Comparison of ENCODE assay signal across 27 mouse cellular contexts in the genomic region with DNA sequence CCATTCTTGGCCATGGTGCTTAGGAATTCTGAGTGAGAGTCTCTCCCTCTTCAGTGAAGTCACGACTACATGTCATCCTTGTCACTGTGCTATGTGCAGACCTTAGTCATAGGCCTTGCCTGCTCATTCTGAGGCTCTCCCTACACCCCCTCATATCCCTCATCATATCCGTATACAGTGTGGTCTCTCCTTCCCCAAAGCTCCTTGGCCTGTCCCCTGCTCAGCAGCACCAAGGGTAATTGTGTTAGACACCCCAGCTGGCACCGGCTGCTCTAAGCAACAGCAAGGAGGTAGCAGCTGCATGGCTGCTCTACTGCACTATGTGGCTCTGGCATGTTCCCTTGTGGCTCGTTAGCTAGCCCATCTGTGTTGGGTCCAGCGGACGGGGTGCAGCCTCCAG. TPM values are rescaled to one million over a fixed set of nuclear protein-coding genes. Genes with fewer than 3 reads are reported as not detected.
DNase-seq lines count a peak whose midpoint lies in the region; ATAC-seq and TF ChIP-seq lines count a peak whose summit lies in the region.
"Had no signal": no experiment of that assay in that cellular context is flagged by ENCODE, and none has a peak within 500 bp of the region (broad histone marks: within the 10 kb centered on the region; RNA-seq: fewer than 3 reads in every experiment).

No protein-coding gene starts in this region.

- DNase-seq in midbrain, embryonic 10.5 days (ENCODE audit: low spot score) = no peak
- peak; percentile 31 for DNase-seq in brain, embryonic 14.5 days (ENCODE audit: low read depth)
- peak; percentile 12 for DNase-seq in midbrain, postnatal 0 days (ENCODE audit: low spot score)
- no peak for DNase-seq in kidney, adult 2 months
- DNase-seq: adrenal gland, postnatal 25 days; B cell, adult 2 months; cerebellum, adult 2 months; gastrocnemius, adult 2 months; heart, postnatal 10 days; kidney, adult 11 months; kidney, postnatal 10 days; liver; spleen, adult 18-20 months; thymus, adult 2 months had no signal

- H3K9me3 ChIP-seq in hindbrain, embryonic 12.5 days (replicated peaks) = no peaks in the 10 kb centered on the region
- no peaks in the 10 kb centered on the region for H3K9me3 ChIP-seq in hindbrain, embryonic 13.5 days
- no peaks in the 10 kb centered on the region for H3K9me3 ChIP-seq in midbrain, embryonic 13.5 days
- H3K9me3 ChIP-seq in midbrain, embryonic 10.5 days (replicated peaks) = no peaks in the 10 kb centered on the region
- no peaks in the 10 kb centered on the region for H3K9me3 ChIP-seq in midbrain, postnatal 0 days (ENCODE audit: low read length)

- no peak overlapping the region for H3K4me2 ChIP-seq in hindbrain, embryonic 12.5 days (replicated peaks)
- H3K4me2 ChIP-seq in hindbrain, embryonic 13.5 days = no peak overlapping the region
- H3K4me2 ChIP-seq in midbrain, embryonic 13.5 days (replicated peaks) = no peak overlapping the region
- no peak overlapping the region for H3K4me2 ChIP-seq in midbrain, postnatal 0 days (ENCODE audit: low read depth, low read length, poor library complexity, severe bottlenecking)
- H3K4me2 ChIP-seq: heart, embryonic 11.5 days had no signal

- no peaks in the 10 kb centered on the region for H3K36me3 ChIP-seq in hindbrain, embryonic 12.5 days
- no peaks in the 10 kb centered on the region for H3K36me3 ChIP-seq in hindbrain, embryonic 13.5 days
- no peaks in the 10 kb centered on the region for H3K36me3 ChIP-seq in midbrain, embryonic 13.5 days
- H3K36me3 ChIP-seq in midbrain, embryonic 10.5 days = no peaks in the 10 kb centered on the region
- H3K36me3 ChIP-seq in midbrain, postnatal 0 days (ENCODE audit: insufficient read depth, low read length) = no peaks in the 10 kb centered on the region
- H3K36me3 ChIP-seq in kidney, adult 2 months (ENCODE audit: control insufficient read depth, insufficient read depth, low read length) = no peaks in the 10 kb centered on the region

- H3K4me1 ChIP-seq in hindbrain, embryonic 12.5 days = no peaks in the 10 kb centered on the region
- H3K4me1 ChIP-seq in hindbrain, embryonic 13.5 days (replicated peaks) = no peaks in the 10 kb centered on the region
- no peaks in the 10 kb centered on the region for H3K4me1 ChIP-seq in midbrain, embryonic 13.5 days (replicated peaks)
- H3K4me1 ChIP-seq in midbrain, embryonic 10.5 days = no peaks in the 10 kb centered on the region
- H3K4me1 ChIP-seq in midbrain, postnatal 0 days (ENCODE audit: insufficient read depth, low read length) = no peaks in the 10 kb centered on the region
- H3K4me1 ChIP-seq in kidney, adult 2 months (ENCODE audit: control insufficient read depth, insufficient read depth, low read length) = no peaks in the 10 kb centered on the region

- 67% methylated on average over 6 of the region's 6 CpGs for WGBS in hindbrain, embryonic 12.5 days
- 70% methylated on average over 6 of the region's 6 CpGs for WGBS in hindbrain, embryonic 13.5 days
- WGBS in midbrain, embryonic 13.5 days = 66% methylated on average over 6 of the region's 6 CpGs
- WGBS in midbrain, embryonic 10.5 days = 83% methylated on average over 6 of the region's 6 CpGs
- WGBS in midbrain, postnatal 0 days = 73% methylated on average over 6 of the region's 6 CpGs
- 89% methylated on average over 6 of the region's 6 CpGs for WGBS in kidney, adult 2 months

- no peak for TF ChIP-seq CTCF in brain, embryonic 14.5 days (IDR thresholded peaks at IDR 0.05; ENCODE audit: borderline replicate concordance, extremely low read depth, insufficient read depth, insufficient read length)
- TF ChIP-seq CTCF in midbrain, postnatal 0 days (IDR thresholded peaks at IDR 0.05) = no peak
- TF ChIP-seq CTCF in kidney, adult 2 months (conservative IDR thresholded peaks at IDR 0.05; ENCODE audit: insufficient read depth, insufficient read length, low read depth, low read length) = no peak

- ATAC-seq in hindbrain, embryonic 12.5 days (ENCODE audit: low FRiP score) = 0 out of 2 replicates have a peak, but pooled peaks have one; percentile 32
- ATAC-seq in hindbrain, embryonic 13.5 days (ENCODE audit: low FRiP score) = no peak
- peak; percentile 62 for ATAC-seq in midbrain, embryonic 13.5 days
- ATAC-seq in midbrain, postnatal 0 days (ENCODE audit: low FRiP score) = peak; percentile 28; the same call in 1 of the 2 replicates
- ATAC-seq: forebrain, embryonic 16.5 days; lung, postnatal 0 days had no signal

- no peak overlapping the region for H3K4me3 ChIP-seq in hindbrain, embryonic 12.5 days
- H3K4me3 ChIP-seq in hindbrain, embryonic 13.5 days = no peak overlapping the region
- no peak overlapping the region for H3K4me3 ChIP-seq in midbrain, embryonic 13.5 days (replicated peaks)
- no peak overlapping the region for H3K4me3 ChIP-seq in midbrain, embryonic 10.5 days
- no peak overlapping the region for H3K4me3 ChIP-seq in midbrain, postnatal 0 days (ENCODE audit: low read depth, low read length)
- H3K4me3 ChIP-seq in kidney, adult 2 months (ENCODE audit: insufficient read depth, low read depth, low read length) = no peak overlapping the region
- H3K4me3 ChIP-seq: erythroblast, embryonic 14.5 days; gastrocnemius, adult 2 months had no signal

- no peak overlapping the region for H3K9ac ChIP-seq in hindbrain, embryonic 12.5 days
- H3K9ac ChIP-seq in hindbrain, embryonic 13.5 days = no peak overlapping the region
- H3K9ac ChIP-seq in midbrain, embryonic 13.5 days (replicated peaks) = no peak overlapping the region
- no peak overlapping the region for H3K9ac ChIP-seq in midbrain, postnatal 0 days (replicated peaks; ENCODE audit: low read length, poor library complexity, severe bottlenecking)

- H3K27me3 ChIP-seq in hindbrain, embryonic 12.5 days = no peaks in the 10 kb centered on the region
- H3K27me3 ChIP-seq in hindbrain, embryonic 13.5 days = no peaks in the 10 kb centered on the region
- H3K27me3 ChIP-seq in midbrain, embryonic 13.5 days = no peaks in the 10 kb centered on the region
- no peaks in the 10 kb centered on the region for H3K27me3 ChIP-seq in midbrain, embryonic 10.5 days (ENCODE audit: low read depth, poor library complexity, severe bottlenecking)
- H3K27me3 ChIP-seq in midbrain, postnatal 0 days (ENCODE audit: insufficient read depth, low read length) = no peaks in the 10 kb centered on the region
- no peaks in the 10 kb centered on the region for H3K27me3 ChIP-seq in kidney, adult 2 months (replicated peaks; ENCODE audit: control insufficient read depth, insufficient read depth, low read length)

- H3K27ac ChIP-seq in hindbrain, embryonic 12.5 days = no peak overlapping the region
- H3K27ac ChIP-seq in hindbrain, embryonic 13.5 days = no peak overlapping the region
- H3K27ac ChIP-seq in midbrain, embryonic 13.5 days = no peak overlapping the region
- H3K27ac ChIP-seq in midbrain, embryonic 10.5 days (replicated peaks) = no peak overlapping the region
- no peak overlapping the region for H3K27ac ChIP-seq in midbrain, postnatal 0 days (ENCODE audit: low read depth, low read length)
- H3K27ac ChIP-seq in kidney, adult 2 months (ENCODE audit: insufficient read depth, low read depth, low read length) = no peak overlapping the region
- H3K27ac ChIP-seq: gastrocnemius, adult 2 months had no signal

- no peak for TF ChIP-seq POLR2A in brain, embryonic 14.5 days (IDR thresholded peaks at IDR 0.05; ENCODE audit: borderline replicate concordance, extremely low read depth, insufficient read depth, insufficient read length, poor library complexity, severe bottlenecking)
- no peak for TF ChIP-seq POLR2A in kidney, adult 2 months (IDR thresholded peaks at IDR 0.05; ENCODE audit: low read depth, low read length)

RNA-seq across cellular contexts. Expression of gene Wap, which starts 6.1 kb away (rescaled TPM):
- polyA plus RNA-seq in hindbrain, embryonic 12.5 days (2016; fragmentation: Nextera tagmentation; extraction: Ambion mirVana) = not detected in 2 replicates
- polyA plus RNA-seq in hindbrain, embryonic 13.5 days (2015; fragmentation: Nextera tagmentation; extraction: Ambion mirVana) = not detected in 2 replicates
- polyA plus RNA-seq in midbrain, embryonic 13.5 days (2015; fragmentation: Nextera tagmentation; extraction: Ambion mirVana) = not detected in 2 replicates
- polyA plus RNA-seq in midbrain, embryonic 10.5 days (2016; fragmentation: Nextera tagmentation; extraction: Ambion mirVana) = not detected in 2 replicates
- not detected in 2 replicates for polyA plus RNA-seq in brain, embryonic 14.5 days (2012; rRNA removed)
- total RNA-seq in midbrain, postnatal 0 days (2014; rRNA removed) = not detected in 2 replicates
- not detected in 2 replicates for polyA plus RNA-seq in midbrain, postnatal 0 days (2015; fragmentation: Nextera tagmentation; extraction: Ambion mirVana)
- not detected in 2 replicates for polyA plus RNA-seq in kidney, adult 2 months (2012; rRNA removed)
- total RNA-seq: adrenal gland, postnatal 25 days; gastrocnemius, adult 2 months; heart, postnatal 10 days; layer of hippocampus, adult 18-20 months; layer of hippocampus, postnatal 25 days; left cerebral cortex, postnatal 14 days; megakaryocyte, adult 5-6 weeks had no signal
- polyA plus RNA-seq: cerebellum, adult 2 months; erythroblast, embryonic 14.5 days; forebrain, embryonic 16.5 days; heart, embryonic 11.5 days; liver, embryonic 16.5 days; lung, postnatal 0 days; stomach, embryonic 14.5 days had no signal

RNA-seq across cellular contexts. Expression of gene Ramp3, which starts 13.8 kb away (rescaled TPM):
- polyA plus RNA-seq in hindbrain, embryonic 12.5 days (2016; fragmentation: Nextera tagmentation; extraction: Ambion mirVana) = 5.7 and 9.6 TPM in 2 replicates
- polyA plus RNA-seq in hindbrain, embryonic 13.5 days (2015; fragmentation: Nextera tagmentation; extraction: Ambion mirVana) = 22.1 and 24.6 TPM in 2 replicates
- 6.4 and 6.8 TPM in 2 replicates for polyA plus RNA-seq in midbrain, embryonic 13.5 days (2015; fragmentation: Nextera tagmentation; extraction: Ambion mirVana)
- 5.6 and 7.1 TPM in 2 replicates for polyA plus RNA-seq in midbrain, embryonic 10.5 days (2016; fragmentation: Nextera tagmentation; extraction: Ambion mirVana)
- polyA plus RNA-seq in brain, embryonic 14.5 days (2012; rRNA removed) = 8.6 and 12.1 TPM in 2 replicates
- 16.1 and 25.0 TPM in 2 replicates for total RNA-seq in midbrain, postnatal 0 days (2014; rRNA removed)
- 14.8 and 15.6 TPM in 2 replicates for polyA plus RNA-seq in midbrain, postnatal 0 days (2015; fragmentation: Nextera tagmentation; extraction: Ambion mirVana)
- polyA plus RNA-seq in kidney, adult 2 months (2012; rRNA removed) = 40.1 and 41.0 TPM in 2 replicates
- polyA plus RNA-seq: erythroblast, embryonic 14.5 days had no signal

RNA-seq across cellular contexts. Expression of gene Tbrg4, which starts 18.7 kb away (rescaled TPM):
- polyA plus RNA-seq in hindbrain, embryonic 12.5 days (2016; fragmentation: Nextera tagmentation; extraction: Ambion mirVana) = 36.5 and 37.3 TPM in 2 replicates
- 29.2 and 34.0 TPM in 2 replicates for polyA plus RNA-seq in hindbrain, embryonic 13.5 days (2015; fragmentation: Nextera tagmentation; extraction: Ambion mirVana)
- 34.6 and 35.5 TPM in 2 replicates for polyA plus RNA-seq in midbrain, embryonic 13.5 days (2015; fragmentation: Nextera tagmentation; extraction: Ambion mirVana)
- 61.7 and 70.5 TPM in 2 replicates for polyA plus RNA-seq in midbrain, embryonic 10.5 days (2016; fragmentation: Nextera tagmentation; extraction: Ambion mirVana)
- polyA plus RNA-seq in brain, embryonic 14.5 days (2012; rRNA removed) = 86.0 and 103 TPM in 2 replicates
- total RNA-seq in midbrain, postnatal 0 days (2014; rRNA removed) = 35.1 and 46.6 TPM in 2 replicates
- 31.3 and 31.4 TPM in 2 replicates for polyA plus RNA-seq in midbrain, postnatal 0 days (2015; fragmentation: Nextera tagmentation; extraction: Ambion mirVana)
- 73.9 and 85.3 TPM in 2 replicates for polyA plus RNA-seq in kidney, adult 2 months (2012; rRNA removed)

RNA-seq across cellular contexts. Expression of gene Nacad, which starts 38.7 kb away (rescaled TPM):
- polyA plus RNA-seq in hindbrain, embryonic 12.5 days (2016; fragmentation: Nextera tagmentation; extraction: Ambion mirVana) = 85.6 and 86.3 TPM in 2 replicates
- 87.6 and 90.0 TPM in 2 replicates for polyA plus RNA-seq in hindbrain, embryonic 13.5 days (2015; fragmentation: Nextera tagmentation; extraction: Ambion mirVana)
- 96.9 and 101 TPM in 2 replicates for polyA plus RNA-seq in midbrain, embryonic 13.5 days (2015; fragmentation: Nextera tagmentation; extraction: Ambion mirVana)
- 17.2 and 39.7 TPM in 2 replicates for polyA plus RNA-seq in midbrain, embryonic 10.5 days (2016; fragmentation: Nextera tagmentation; extraction: Ambion mirVana)
- 92.6 and 134 TPM in 2 replicates for polyA plus RNA-seq in brain, embryonic 14.5 days (2012; rRNA removed)
- 86.9 and 92.3 TPM in 2 replicates for total RNA-seq in midbrain, postnatal 0 days (2014; rRNA removed)
- 67.6 and 68.0 TPM in 2 replicates for polyA plus RNA-seq in midbrain, postnatal 0 days (2015; fragmentation: Nextera tagmentation; extraction: Ambion mirVana)
- polyA plus RNA-seq in kidney, adult 2 months (2012; rRNA removed) = 2.2 and 2.7 TPM in 2 replicates
- total RNA-seq: megakaryocyte, adult 5-6 weeks had no signal

Comparison
In these comparisons a context has a peak if more than half of its experiments do, and no peak if none do; other contexts are left out.
1. DNase-seq: peak in brain, embryonic 14.5 days (single experiment) and midbrain, postnatal 0 days (single experiment); none in midbrain, embryonic 10.5 days (single experiment) and kidney, adult 2 months (single experiment).